Mouse (Mus musculus) bone marrow macrophage, adult 2 months (primary cell): ENCODE results near the gene Prelp. TPM values are rescaled to one million over a fixed set of nuclear protein-coding genes. Genes with fewer than 3 reads are reported as not detected.
A peak's percentile ranks its signal among the peaks of the same experiment; 100 is the strongest.

ENCODE experiments used
- H3K27ac ChIP-seq: 2 replicates; pipeline ENCODE4 v1.5.1; 2012; ENCODE audit warnings: low read depth, low read length; ENCODE audit not compliant: insufficient read depth
- H3K4me1 ChIP-seq: 2 replicates; pipeline ENCODE4 v1.6.1; 2012; ENCODE audit warnings: low read length; ENCODE audit not compliant: control insufficient read depth, insufficient read depth
- H3K4me3 ChIP-seq: 2 replicates; pipeline ENCODE4 v1.5.1; 2012; ENCODE audit warnings: mild to moderate bottlenecking, low read length, moderate library complexity; ENCODE audit not compliant: insufficient read depth
- CTCF ChIP-seq: IDR thresholded peaks from 2 replicates; pipeline ENCODE4 v1.5.1; 2012; ENCODE audit warnings: low read depth, mild to moderate bottlenecking, low read length, moderate library complexity
- POLR2A ChIP-seq: IDR thresholded peaks from 2 replicates; pipeline ENCODE4 v1.6.1; 2012; ENCODE audit warnings: mild to moderate bottlenecking, low read depth, low read length, borderline replicate concordance
- polyA plus RNA-seq: library from polyadenylated mRNA; stranded (reverse); fragments of >200 nt; gene quantifications from 2 replicates; pipeline ENCODE4 v1.2.4, GENCODE M21; 2012; ENCODE audit not compliant: missing spikeins, insufficient read depth, insufficient read length

Prelp gene
- polyA plus RNA-seq, 1 experiment: 0.40 TPM

- no peak for TF ChIP-seq POLR2A
- Histone ChIP-seq H3K27ac (no peak overlapping the region), H3K4me3 (no peak overlapping the region), H3K4me1 (no peaks in the 10 kb centered on the region)
Measured at GRCm38 (mm10) chr1:133917456-133918087, 3.6 kb downstream of the Prelp start.

- H3K4me1 ChIP-seq: no peaks in the 10 kb centered on the region
- no peak overlapping the region for H3K27ac ChIP-seq
- no peak overlapping the region for H3K4me3 ChIP-seq
- no peak for TF ChIP-seq POLR2A
- TF ChIP-seq CTCF: no peak
Measured at GRCm38 (mm10) chr1:133915723-133916355, 5.4 kb downstream of the Prelp start.

- no peak for TF ChIP-seq CTCF
- no peak for TF ChIP-seq POLR2A
- no peak overlapping the region for H3K27ac ChIP-seq
- no peaks in the 10 kb centered on the region for H3K4me1 ChIP-seq
- no peak overlapping the region for H3K4me3 ChIP-seq
Measured at GRCm38 (mm10) chr1:133915115-133915514, 6.1 kb downstream of the Prelp start.

- Histone ChIP-seq H3K4me3 (no peak overlapping the region), H3K4me1 (peaks cover 4% of the 10 kb centered on the region; the same call in 1 of the 2 replicates), H3K27ac (no peak overlapping the region)
- TF ChIP-seq CTCF (no peak), POLR2A (no peak)
Measured at GRCm38 (mm10) chr1:133913018-133913417, 8.2 kb downstream of the Prelp start.

GRCm38 (mm10) chr1:133911456-133911855 is 9.8 kb downstream of the Prelp start:
- Histone ChIP-seq H3K4me1 (peaks cover 4% of the 10 kb centered on the region; the same call in 1 of the 2 replicates), H3K4me3 (no peak overlapping the region), H3K27ac (no peak overlapping the region)
- TF ChIP-seq POLR2A: no peak
- peak; percentile 93 for TF ChIP-seq CTCF

GRCm38 (mm10) chr1:133911008-133911407 is 10.2 kb downstream of the Prelp start:
- Histone ChIP-seq H3K4me3 (no peak overlapping the region), H3K27ac (no peak overlapping the region), H3K4me1 (peaks cover 4% of the 10 kb centered on the region; the same call in 1 of the 2 replicates)
- TF ChIP-seq CTCF: no peak
- TF ChIP-seq POLR2A: no peak

- Histone ChIP-seq H3K4me3 (no peak overlapping the region), H3K4me1 (peaks cover 4% of the 10 kb centered on the region; the same call in 1 of the 2 replicates), H3K27ac (no peak overlapping the region)
- no peak for TF ChIP-seq CTCF
- no peak for TF ChIP-seq POLR2A
Measured at GRCm38 (mm10) chr1:133910108-133910507, 11.1 kb downstream of the Prelp start.

- Histone ChIP-seq H3K4me1 (peaks cover 4% of the 10 kb centered on the region; the same call in 1 of the 2 replicates), H3K4me3 (peak overlapping the region; percentile 25; the same call in 1 of the 2 replicates), H3K27ac (no peak overlapping the region)
- TF ChIP-seq POLR2A (no peak), CTCF (no peak)
Measured at GRCm38 (mm10) chr1:133908659-133909575, 12.3 kb downstream of the Prelp start.

GRCm38 (mm10) chr1:133907949-133908658 is 13.1 kb downstream of the Prelp start, which contains the start of gene Optc:
Gene Optc, minus strand, starts transcription at chr1:133907999.
- TF ChIP-seq CTCF (no peak), POLR2A (no peak)
- H3K27ac ChIP-seq: no peak within 1 kb of the TSS
- peaks cover 4% of the 10 kb centered on the region; the same call in 1 of the 2 replicates for H3K4me1 ChIP-seq
- H3K4me3 ChIP-seq: peak within 1 kb of the TSS; percentile 25; the same call in 1 of the 2 replicates
